Mouse (Mus musculus) megakaryocyte, embryonic 14.5 days (primary cell): ENCODE results near the gene Cir1.

Experiments
- FLI1 ChIP-seq: IDR thresholded peaks from 2 replicates; pipeline ENCODE4 v1.6.1; 2012; ENCODE audit warnings: low read length, inconsistent platforms, mixed read lengths
- GATA1 ChIP-seq: IDR thresholded peaks from 3 replicates; pipeline ENCODE4 v1.6.1; 2012; ENCODE audit warnings: mixed read lengths, low read length, inconsistent platforms, borderline replicate concordance

DNA sequence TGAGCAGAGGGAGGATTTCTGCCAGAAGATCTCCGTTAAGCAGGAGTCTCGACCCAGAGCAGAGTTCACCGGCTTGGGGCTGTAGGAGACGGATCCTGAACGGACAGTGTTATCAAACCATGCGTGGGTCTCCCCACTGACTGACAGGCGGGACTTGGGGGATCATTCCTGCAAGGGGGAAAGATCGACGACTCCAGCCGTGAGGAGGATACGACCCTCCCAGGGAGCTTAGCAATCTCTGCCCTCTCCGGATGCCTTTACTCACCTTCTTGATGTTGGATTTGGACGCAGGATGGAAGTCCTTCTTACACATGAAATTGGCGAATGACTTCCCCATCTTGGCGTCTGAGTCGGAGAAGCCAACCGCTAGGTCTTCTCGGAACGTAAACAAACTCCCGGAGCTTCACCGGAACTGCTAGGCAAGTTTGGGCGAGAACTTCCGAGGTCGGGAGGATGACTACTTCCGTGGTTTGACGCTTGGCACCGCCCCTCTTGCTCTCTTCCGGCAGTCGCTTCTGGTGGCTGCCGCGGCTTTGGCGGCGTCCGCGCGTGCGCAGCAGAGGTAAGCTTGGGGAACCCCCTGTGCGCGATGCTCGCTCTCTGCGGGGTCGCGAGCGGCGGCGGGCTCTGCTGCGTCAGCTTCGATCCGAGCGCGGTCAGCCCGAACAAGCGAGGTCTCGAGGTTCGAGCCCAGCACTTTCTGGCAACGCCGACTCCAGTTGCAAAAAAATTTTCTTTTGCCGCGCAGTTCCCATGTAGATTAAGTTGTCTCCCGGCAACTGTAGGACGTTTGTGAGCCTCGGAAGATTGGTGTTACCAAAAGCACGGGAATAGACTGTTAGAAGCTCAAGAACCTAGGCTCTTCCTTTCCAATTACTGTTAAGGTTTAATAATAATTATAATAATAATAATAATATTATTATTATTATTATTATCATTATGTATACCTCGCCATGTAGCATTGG lies at the start of gene Cir1, which contains the start of gene Scrn3:
- TF ChIP-seq GATA1 = no peak
- 0 out of 2 replicates have a peak, but pooled peaks have one; percentile 32 for TF ChIP-seq FLI1
